Mouse (Mus musculus): Measurements from ENCODE around the gene Nol12. TPM values are rescaled to one million over a fixed set of nuclear protein-coding genes. Genes with fewer than 3 reads are reported as not detected.

Nol12 gene
- total RNA-seq, 2 experiments from 2014 or later, result 11.2 to 22.6 TPM

DNA sequence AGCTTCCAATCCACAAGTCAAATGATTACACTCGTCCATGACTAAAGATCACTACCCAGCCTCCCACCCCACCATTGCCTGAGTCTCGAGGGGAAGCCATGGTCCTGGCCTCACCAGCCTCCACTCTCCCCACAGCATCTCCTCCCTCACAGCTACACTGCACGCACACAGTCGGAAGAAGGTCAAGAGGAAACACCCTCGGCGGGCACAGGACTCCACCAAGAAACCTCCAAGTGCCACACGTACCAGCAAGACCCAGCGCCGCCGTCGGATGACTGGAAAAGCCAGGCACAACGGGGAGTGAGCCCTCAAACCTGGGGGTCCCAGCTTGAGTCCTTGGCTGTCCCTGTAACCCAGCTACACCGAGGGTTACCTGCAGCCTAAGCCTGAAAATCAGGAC lies 5.6 kb downstream of the Nol12 start:
- no peak for ATAC-seq (replicated peaks; ENCODE audit: low FRiP score, poor library complexity, severe bottlenecking)

DNA sequence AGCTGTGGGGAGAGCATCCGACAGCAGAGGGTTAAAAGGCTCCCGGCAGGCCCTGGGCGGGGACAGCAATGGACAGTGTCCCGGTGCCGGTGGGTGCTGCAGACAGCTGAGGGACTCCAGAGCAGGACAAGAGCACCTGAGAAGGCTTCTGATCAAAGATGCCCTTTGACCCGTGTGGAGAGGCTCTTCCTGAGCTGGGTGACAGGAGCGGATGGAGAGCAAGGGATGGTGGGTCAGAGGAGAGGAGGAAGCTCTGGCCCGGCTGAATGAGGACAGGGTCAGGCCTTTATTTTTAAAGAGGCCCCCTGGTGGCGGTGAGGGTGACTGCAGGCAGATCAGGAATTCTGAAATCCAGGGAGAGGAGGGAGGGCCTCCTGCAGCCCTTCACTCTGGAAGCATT lies 7.9 kb downstream of the Nol12 start:
- peak; percentile 71 for ATAC-seq (replicated peaks; ENCODE audit: low FRiP score, poor library complexity, severe bottlenecking)

DNA sequence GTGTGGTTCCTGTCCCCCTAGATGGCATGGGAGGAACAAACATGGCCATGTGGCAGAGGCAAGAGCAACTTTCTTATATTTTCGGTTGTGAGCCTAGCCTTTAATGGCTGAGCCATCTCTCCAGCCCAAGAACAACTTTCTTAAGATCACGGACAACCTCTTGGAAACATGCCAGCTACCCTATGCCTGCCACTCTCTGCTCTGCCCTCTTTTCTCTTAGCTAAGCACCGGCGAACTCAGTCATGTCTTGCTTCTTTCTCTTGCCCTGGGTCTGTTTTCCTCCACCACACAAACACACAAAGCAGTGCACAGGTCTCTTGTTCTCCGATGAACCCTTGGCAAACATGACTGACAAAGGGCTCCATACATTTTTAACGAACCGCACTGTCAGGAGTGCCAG lies 11.5 kb downstream of the Nol12 start:
- ATAC-seq (replicated peaks; ENCODE audit: low FRiP score, poor library complexity, severe bottlenecking), result no peak

DNA sequence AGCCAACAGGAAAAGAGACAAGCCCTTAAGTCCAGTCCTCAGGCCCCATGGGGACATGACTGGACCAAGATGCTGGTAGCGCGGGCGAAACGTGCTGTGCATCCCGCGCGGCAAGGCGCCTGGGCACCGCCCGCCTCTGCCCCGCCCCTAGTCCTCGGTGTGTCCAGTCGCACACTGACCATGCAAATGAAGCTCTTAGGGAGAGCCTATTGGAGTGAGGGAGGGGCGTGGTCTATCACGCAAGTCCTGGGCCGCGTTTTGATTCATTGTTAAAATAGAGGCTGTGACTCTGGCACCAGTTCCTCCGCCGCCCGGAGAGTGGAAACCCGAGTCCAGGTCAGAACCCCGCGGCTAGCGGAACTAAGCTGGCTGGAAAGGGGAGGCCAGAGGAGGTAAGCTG lies 12.9 kb downstream of the Nol12 start, which contains the start of gene Triobp:
Gene Triobp (plus strand): TSS at position 68 of the 400 bp plus-strand sequence.
- ATAC-seq (replicated peaks; ENCODE audit: low FRiP score, poor library complexity, severe bottlenecking), result peak; percentile 81

DNA sequence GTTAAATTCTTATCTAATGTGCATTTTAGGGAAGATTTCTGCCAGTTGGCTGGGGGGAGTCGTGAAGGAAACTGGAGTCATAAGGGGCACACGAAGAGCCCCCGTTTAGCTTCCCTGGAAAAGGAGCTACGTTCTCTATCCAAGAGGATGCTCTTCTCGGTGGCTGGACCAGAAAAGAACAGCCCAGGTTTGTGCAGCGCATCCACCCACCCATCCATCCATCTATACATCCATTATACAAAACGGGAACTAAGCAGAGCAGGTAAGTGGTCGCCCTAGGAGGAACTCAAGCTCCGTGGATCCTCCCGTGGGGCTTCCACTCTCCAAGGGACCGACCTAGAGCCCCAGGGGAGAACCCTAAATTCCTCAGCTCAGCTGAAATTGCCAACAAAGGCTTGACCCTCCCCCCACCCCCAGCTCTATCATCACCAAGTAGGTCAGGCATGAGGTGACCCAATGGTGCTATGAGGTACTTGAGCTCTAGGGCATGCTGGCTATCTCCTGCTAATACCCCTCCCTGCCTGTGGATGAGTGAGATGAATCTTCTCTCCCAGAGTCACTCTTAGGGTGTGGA lies 13.5 kb downstream of the Nol12 start:
- ATAC-seq (replicated peaks; ENCODE audit: low FRiP score, poor library complexity, severe bottlenecking), result no peak

DNA sequence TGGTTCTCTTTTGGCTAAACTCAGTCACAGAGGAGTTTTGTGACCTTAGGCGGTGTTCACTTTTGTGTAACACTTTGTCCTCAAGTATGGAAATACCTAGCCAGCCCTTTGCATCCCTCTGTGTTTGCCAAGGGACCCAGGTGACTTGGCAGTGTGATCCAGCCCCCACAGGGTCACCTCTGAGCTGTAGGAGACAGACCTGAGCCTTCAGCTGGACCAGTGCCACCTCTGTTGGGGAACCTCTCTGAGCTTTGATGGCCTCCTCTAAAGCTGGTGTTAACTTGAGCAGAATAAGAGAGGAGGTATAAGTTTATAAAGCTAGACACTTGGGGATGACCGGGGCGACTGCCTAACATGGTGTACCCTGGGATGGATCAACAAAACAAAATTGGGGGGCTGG lies 14.2 kb downstream of the Nol12 start:
- no peak for ATAC-seq (replicated peaks; ENCODE audit: low FRiP score, poor library complexity, severe bottlenecking)

DNA sequence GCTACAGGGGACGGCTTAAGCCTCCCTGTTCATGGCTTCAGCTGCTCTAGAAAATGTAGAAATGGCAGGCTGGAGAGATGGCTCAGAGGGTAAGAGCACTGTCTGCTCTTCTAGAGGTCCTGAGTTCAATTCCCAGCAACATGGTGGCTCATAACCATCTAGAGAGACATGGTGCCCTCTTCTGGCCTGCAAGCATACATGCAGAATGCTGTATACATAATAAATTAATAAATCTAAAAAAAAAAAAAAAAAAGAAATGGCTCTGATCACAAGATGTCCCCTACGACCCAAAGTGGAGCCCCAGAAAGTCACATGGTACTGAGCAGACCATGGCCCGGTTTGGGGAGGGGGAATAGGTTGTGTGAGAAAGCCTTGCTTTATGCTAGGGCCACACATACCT lies 20.9 kb downstream of the Nol12 start:
- no peak for ATAC-seq (replicated peaks; ENCODE audit: low FRiP score, poor library complexity, severe bottlenecking)

DNA sequence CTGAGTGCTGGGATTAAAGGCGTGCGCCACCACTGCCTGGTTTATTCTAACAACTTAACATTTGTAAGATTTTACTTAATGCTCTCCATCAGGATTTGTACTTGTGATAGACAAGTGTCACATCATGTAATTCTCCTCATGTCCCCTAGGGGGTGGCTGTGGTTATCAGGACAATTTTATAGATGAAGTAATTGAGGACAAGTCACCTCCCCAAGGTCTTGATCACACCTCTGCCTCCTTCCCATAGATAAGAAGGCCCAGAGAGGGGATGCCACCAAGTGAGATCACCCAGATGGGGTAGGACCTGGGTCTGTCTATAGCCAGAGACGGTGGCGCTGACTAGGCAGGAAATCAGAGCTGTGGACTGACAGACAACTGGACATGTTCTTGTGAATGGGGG lies 21.6 kb downstream of the Nol12 start:
- ATAC-seq (replicated peaks; ENCODE audit: low FRiP score, poor library complexity, severe bottlenecking), result no peak

DNA sequence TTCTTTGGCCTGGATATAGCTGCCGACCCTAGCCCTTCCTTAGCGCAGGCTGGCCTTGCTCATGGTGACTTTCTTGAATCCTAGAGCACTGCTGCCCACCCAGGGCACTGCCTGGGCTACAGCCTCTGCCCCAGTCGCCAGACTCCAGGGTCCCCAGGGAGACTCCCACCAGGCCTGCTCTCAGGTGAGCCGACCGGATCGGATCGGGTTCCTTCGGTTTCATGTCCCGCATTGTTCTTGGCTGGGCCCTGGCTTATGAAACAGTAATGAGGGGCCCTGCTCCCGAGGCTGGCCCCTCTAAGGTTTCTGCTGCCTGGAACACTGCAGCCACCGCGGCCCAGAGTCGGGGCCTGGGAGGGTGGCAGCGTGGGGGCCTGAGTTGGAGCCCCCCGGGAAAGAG lies 22.3 kb downstream of the Nol12 start:
- ATAC-seq (replicated peaks; ENCODE audit: low FRiP score, poor library complexity, severe bottlenecking), result no peak

DNA sequence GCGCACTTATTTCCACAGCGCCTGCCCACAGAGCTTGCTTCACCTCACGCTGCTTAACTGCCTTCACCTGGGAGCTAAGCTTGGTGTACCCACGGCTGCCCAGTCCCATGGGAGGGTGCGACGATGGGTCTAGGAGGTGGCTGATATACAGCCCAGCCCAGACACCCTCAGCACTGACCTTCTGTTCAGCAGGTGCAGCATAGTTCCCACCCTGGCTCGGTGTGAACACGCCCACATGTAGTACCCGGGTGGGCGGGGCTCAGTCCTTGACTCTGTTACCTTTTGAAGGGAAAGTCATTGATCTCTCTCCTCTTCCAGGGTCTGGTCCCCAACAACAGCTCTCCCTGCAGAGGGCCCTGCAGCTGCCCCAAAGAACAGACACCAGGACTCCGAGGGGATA lies 24.8 kb downstream of the Nol12 start:
- no peak for ATAC-seq (replicated peaks; ENCODE audit: low FRiP score, poor library complexity, severe bottlenecking)

DNA sequence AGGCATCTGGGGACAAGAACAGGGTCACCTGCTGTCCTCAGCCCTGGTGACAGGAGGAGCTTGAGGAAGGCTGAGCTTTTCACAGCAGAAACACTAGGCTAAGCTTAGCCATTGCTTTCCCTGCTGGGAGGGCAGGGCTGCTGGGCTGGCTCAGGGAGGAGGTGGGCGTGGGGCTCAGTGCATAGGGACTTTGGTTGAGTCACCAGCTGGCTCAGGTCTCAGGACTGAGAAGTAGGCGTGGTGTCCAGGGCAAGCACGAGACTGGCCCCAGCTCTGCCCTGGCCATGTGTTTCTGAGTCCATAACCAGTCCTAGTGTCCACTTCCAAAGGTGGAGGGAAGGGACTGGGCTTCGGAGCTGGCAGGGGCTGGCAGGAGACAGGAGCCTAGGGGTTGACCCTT lies 25.4 kb downstream of the Nol12 start:
- no peak for ATAC-seq (replicated peaks; ENCODE audit: low FRiP score, poor library complexity, severe bottlenecking)

DNA sequence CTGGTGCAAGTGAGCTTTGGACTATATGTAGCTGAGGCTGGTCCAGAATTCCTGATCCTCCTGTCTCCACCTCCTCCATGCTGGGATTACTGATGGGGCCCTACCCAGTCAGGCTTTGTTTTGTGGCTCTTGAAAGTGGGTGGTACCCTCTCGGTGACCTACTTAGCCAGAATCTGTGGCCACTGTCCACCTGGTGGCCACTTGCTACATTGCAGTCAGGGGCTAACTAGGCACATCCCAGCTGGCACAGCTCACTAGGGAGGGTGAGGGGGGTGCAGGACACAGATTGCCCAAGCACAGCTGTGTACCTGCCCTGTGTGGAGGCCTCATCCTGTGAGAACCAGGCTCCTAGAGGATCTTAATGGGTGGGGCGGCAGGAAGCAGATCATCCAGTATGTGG lies 28.2 kb downstream of the Nol12 start:
- ATAC-seq (replicated peaks; ENCODE audit: low FRiP score, poor library complexity, severe bottlenecking), result peak; percentile 69; the same call in 1 of the 2 replicates

DNA sequence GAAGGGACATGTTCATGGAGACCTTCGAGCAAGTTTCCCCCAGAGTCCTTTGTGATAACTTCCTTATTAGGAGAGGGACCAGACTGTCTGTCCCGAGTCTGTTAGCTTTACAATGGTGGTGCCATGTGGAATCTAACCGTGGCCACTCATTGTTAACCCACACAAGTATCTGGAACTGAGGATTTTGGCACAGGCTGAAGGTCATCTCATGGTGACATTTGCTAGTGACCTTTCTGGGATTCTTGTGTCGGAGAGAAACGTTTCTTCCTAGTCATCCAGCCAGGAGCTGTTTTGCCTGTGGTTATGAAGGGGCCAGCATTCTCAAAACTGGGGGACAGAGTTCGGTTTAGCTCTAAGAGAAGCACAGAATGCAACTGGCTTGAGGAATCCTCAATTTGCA lies 36.9 kb downstream of the Nol12 start:
- ATAC-seq (replicated peaks; ENCODE audit: low FRiP score, poor library complexity, severe bottlenecking), result no peak

DNA sequence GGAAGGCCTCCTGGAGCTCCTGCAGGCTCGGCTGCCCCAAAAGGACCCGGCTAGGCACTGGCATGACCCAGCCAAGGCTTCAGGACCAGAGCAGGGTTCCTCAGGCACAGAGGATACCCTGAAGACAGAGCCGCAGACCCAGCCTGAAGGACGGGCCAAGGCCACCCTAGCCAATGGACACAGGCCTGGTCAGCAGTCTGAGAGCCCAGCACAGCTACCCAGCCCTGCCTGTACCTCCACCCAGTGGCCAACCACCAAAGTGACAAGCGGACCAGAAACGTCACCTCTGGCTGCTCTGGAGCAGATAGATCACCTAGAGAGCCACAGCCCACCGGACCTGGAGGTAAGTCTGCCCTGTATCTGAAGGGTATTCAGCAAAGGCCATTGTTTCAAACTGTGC lies 39.2 kb downstream of the Nol12 start:
- ATAC-seq (replicated peaks; ENCODE audit: low FRiP score, poor library complexity, severe bottlenecking), result no peak

DNA sequence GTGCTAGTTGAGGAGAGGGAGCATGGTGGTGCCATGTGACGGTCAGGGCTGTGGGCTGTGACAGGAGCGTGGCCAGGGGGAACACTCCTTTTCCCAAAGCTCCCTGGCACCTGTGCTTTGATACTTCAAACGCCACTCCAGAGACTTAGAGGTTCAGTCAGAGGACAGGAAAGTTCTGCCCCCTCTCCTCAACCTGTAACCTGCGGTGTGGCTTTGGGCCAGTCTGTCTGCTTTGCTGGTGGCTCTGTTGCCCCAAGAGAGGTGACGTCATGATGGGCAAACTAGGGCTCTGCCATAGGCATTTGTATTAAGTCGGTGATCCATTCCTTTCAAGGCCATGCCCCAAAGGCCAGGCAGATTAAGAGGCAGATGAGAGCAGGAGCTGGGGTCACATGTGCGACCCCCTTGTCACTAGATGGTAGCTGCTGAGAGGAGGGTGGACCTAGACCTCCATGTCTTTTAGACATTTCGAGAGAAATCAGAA lies 43.0 kb downstream of the Nol12 start:
- no peak for ATAC-seq (replicated peaks; ENCODE audit: low FRiP score, poor library complexity, severe bottlenecking)

DNA sequence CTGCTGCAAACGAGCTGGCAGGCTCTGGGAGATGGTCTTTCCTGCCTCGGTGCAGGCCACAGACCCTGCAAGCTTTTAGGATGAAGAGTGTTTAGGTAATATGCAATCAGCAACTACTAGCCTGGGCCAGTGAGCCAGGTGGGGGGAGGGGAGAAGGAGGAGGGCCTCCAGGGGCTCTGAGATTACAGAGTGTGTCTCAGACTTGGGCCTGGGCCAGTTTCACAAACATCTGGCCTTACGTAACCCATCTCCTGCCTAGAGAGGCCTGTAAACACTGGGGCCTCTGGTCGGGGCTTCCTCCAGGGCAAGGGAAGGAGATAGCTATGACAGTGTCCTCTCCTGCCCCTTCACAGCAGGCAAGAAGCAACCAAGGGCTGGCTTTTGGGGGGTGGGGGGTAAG lies 44.1 kb downstream of the Nol12 start:
- no peak for ATAC-seq (replicated peaks; ENCODE audit: low FRiP score, poor library complexity, severe bottlenecking)

DNA sequence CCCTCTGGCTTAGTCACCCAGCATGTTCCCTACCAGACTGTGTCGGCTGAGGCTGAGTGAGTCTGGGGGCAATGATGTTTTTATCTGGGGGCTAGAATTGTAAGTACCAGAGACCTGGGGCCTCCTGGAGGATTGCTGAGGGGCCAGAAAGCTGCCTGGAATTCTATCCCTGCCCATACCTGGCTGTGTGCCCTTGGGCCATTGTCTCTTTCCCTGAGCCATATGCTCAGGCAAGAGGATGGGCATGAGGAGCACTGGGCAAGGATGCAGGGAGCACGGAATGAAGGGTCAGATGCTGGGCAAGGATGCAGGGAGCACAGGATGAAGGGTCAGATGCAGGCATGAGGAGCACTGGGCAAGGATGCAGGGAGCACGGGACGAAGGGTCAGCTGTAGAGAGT lies 45.4 kb downstream of the Nol12 start:
- no peak for ATAC-seq (replicated peaks; ENCODE audit: low FRiP score, poor library complexity, severe bottlenecking)

DNA sequence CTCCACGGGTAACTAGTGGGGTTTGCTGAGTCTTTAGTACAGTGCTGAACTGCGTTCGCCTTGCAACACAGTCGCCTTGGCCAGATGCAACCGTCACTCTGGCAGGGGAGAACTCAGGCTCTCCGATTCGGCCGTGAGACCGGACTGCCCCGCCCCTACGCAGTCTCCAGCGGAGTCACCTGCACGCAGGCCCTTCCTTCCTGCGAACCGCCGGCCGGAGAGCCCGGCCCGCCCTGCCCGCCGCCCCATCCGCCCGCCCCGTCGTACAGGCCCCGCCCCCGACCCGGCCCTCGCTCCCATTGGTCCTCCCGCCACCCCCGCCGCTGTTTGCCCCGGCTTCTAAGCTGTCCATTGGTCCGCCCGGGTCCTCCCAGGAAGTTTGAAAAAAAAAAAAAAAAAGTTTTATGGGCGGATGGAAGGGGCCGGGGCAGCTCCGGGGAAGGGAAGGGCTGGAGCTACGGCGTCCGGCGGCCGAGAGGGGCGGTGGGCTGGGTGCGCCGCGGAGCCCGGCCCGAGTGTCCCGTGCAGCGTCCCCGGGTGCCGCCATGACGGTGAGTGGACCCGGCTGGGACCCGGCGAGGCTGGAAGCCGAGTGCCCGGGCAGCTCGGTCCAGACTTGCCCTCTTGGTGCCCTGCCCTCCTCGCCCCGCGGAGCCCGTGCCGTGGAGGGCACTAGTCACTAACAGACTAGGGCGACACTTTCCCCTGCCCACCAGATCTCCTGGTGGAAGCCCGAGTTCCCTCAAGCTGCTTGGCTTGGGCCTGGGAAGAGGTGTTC lies 48.1 kb downstream of the Nol12 start:
- ATAC-seq (replicated peaks; ENCODE audit: low FRiP score, poor library complexity, severe bottlenecking), result peak; percentile 84

DNA sequence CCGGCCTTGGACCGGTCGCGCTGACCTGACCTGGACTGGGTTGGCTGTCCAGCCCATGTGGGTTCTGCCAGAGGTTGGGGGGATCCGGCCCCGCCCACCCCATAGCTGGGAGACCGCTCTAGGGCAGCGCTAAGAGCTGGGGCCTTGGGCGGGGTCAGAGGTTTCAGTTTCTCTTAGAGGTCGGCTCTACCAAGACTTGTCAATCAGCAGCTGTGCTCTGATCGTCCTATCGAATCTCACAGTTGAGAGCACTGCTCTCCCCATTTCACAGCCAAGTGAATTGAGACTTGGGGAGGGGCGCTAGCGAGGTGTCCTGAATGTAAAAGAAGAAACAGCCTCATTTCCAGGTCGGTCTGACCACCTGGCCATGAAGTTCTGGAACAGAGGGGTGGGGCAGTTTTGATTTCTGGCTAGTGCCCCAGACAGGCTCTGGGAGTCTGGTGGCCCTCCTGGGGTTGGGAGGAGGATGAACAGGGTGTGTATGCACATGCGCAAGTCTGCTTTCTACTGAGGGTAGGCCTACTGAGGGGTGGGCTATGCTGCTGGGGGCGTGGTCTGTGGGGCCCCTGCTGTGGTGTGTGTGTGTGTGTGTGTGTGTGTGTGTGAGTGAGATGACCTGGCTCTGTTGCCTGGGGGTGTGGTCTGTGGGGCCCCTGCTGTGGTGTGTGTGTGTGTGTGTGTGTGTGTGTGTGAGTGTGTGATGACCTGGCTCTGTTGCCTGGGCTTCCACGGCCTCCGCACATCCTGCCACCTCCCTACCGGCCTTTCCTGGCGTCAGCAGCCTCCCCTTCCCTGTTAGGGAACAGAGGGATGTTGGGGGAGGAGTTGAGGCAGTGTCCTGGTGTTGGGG lies 48.9 kb downstream of the Nol12 start:
- ATAC-seq (replicated peaks; ENCODE audit: low FRiP score, poor library complexity, severe bottlenecking), result peak; percentile 59

DNA sequence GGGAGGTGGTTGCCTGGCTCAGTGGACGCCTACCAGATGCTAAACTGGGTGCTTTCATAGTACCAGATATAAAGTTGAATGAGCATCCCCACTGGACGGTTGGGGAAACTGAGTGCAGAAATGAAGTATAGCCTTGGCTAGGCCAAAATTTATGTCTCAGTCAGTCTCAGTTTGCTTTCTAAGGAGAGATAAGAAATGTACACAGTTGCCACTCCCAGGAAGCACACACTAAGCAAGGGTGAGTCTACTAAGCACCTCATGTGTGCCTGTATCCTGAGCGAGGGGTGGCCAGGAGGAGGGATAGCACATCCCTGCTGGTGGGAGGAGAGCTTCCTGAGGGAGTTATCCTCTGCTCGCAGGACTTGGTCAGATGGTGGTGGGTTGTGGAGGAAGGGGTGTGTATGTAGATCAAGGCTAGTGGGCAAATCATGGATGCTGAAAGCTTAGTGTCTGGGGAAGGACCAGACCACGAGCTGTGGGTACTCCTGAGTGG lies 49.6 kb downstream of the Nol12 start:
- ATAC-seq (replicated peaks; ENCODE audit: low FRiP score, poor library complexity, severe bottlenecking), result no peak
